Mouse (Mus musculus) testis, adult 2 months (tissue): ENCODE data around the gene Dnajc15.

Experiments used
- CTCF ChIP-seq: fragments of 200-500 bp; IDR thresholded peaks from 2 replicates; pipeline ENCODE4 v1.5.1; 2012; ENCODE audit warnings: low read depth, mild to moderate bottlenecking, inconsistent platforms, low read length, moderate library complexity; ENCODE audit not compliant: control insufficient read depth, insufficient read depth, insufficient replicate concordance
- POLR2A ChIP-seq: fragments of 200-500 bp; IDR thresholded peaks from 2 replicates; pipeline ENCODE4 v1.6.1; 2012; ENCODE audit warnings: low read depth, mild to moderate bottlenecking, inconsistent platforms, low read length, moderate library complexity; ENCODE audit not compliant: control insufficient read depth

DNA sequence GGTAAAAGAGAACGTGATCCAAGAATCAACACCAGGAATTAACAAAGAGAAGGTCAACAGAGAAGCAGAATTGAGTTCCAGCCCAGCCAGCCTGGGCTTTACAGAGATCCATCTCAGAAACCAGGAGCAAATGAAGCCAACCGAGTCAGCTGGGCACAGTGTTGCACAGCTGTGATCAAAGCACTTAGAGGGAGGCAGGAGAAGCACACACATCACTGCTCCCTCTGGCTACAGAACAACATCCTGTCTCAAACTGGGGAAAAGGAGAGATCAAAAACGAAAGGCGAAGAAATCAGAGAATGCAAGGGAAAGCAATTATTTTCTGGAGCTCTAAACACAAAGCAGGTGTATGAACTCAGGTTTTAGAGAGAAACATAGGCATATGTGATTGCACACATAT lies 28.7 kb downstream of the Dnajc15 start:
- no peak for TF ChIP-seq CTCF
- TF ChIP-seq POLR2A: no peak
